24 mouse cellular contexts compared by ENCODE assay signal in the genomic region with DNA sequence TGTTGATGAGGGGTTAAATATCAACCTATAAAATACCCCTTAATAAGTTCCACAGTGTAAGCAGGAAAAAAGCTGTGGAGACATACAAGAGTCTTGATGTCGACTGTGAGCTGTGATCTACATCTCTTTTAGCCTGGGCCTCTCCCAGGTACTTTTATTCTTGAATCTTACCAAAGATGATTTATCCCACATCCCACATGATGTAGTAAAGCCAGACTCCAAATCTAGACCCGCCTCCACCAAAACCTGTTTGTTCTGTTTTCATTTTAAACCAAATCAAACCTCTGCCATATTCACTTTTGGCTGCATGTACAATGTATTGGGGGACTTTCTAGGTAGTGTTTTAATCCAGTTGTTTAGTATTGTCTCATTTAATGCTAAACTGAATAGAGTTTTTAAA.
DNase-seq lines count a peak whose midpoint lies in the region; ATAC-seq and TF ChIP-seq lines count a peak whose summit lies in the region.
"Had no signal": no experiment of that assay in that cellular context is flagged by ENCODE, and none has a peak within 500 bp of the region (broad histone marks: within the 10 kb centered on the region; RNA-seq: fewer than 3 reads in every experiment).

No protein-coding gene starts in this region.

- no peak for TF ChIP-seq CTCF in layer of hippocampus, adult 2 months (conservative IDR thresholded peaks at IDR 0.05)

- ATAC-seq in frontal cortex, adult (ENCODE audit: low TSS enrichment): peak; percentile 84
- ATAC-seq: activated CD4-positive, CD25-positive, alpha-beta regulatory T cell, adult 4 months; CD4-positive, CD25-positive, alpha-beta regulatory T cell, adult 4 months; forebrain, embryonic 13.5 days; forebrain, embryonic 15.5 days; Patski had no signal

- no peak for DNase-seq in frontal cortex, postnatal 14 days (ENCODE audit: low spot score in 2 of 2)
- no peak for DNase-seq in layer of hippocampus, adult 2 months (ENCODE audit: low spot score in 2 of 2)
- DNase-seq in layer of hippocampus, postnatal 25 days (ENCODE audit: extremely low spot score in 1 of 2, low spot score in 1 of 2): no peak
- DNase-seq in right cerebral cortex, adult 18-20 months: peak; percentile 7
- DNase-seq in right cerebral cortex, postnatal 14 days: no peak
- DNase-seq in cerebellum, postnatal 4 days (ENCODE audit: low spot score in 2 of 2): no peak
- DNase-seq: adrenal gland, adult 8-10 months; adrenal gland, postnatal 14 days; adrenal gland, postnatal 36 days; B cell, adult 2 months; cerebellum, adult 11 months; cerebellum, adult 18-20 months; cerebellum, adult 8-10 months; cerebellum, adult 9-11 months; cerebellum, postnatal 14 days; cerebellum, postnatal 36 days had no signal

- peak overlapping the region; percentile 43; the same call in 1 of the 2 replicates for H3K27ac ChIP-seq in layer of hippocampus, adult 2 months
- H3K27ac ChIP-seq: embryonic facial prominence, embryonic 10.5 days; embryonic facial prominence, embryonic 12.5 days; forebrain, embryonic 13.5 days; forebrain, embryonic 15.5 days had no signal

- H3K4me3 ChIP-seq in layer of hippocampus, adult 2 months: no peak overlapping the region
- H3K4me3 ChIP-seq: embryonic facial prominence, embryonic 10.5 days; embryonic facial prominence, embryonic 12.5 days; forebrain, embryonic 13.5 days; forebrain, embryonic 15.5 days had no signal
